Mouse (Mus musculus): ENCODE data around the gene Wnt6.

Wnt6 gene

DNA sequence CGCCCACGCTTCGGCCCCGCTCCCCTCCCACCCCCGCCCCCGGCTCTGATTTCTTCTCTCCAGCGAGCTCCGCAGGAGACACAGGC, at the start of gene Wnt6:
Gene Wnt6, plus strand, starts transcription at position 48 of the 86 bp plus-strand sequence.
- no peak for DNase-seq

GRCm38 (mm10) chr1:74723748-74724147, 47.9 kb upstream of the Wnt6 start:
- DNase-seq = no peak

DNA sequence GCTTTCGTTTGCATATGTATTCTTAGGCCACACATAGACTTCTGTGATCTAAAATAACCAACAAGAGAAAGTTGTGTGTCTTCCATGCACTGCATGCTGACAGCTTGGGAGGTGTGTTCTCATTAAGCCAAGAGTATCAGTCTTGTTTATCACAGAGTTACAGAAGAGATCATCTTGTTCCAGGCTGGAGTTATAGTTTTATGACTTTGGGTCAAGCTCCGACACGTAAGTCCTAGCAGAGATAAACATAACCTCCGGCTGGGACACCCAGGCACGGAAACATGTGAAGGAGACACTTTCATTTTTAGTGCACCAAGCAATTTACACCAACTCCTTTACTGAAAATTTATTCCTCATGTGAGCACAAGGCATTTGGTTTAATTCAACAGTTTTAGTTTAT, 45.6 kb upstream of the Wnt6 start:
- no peak for DNase-seq

GRCm38 (mm10) chr1:74726674-74727073, 45.0 kb upstream of the Wnt6 start:
- DNase-seq = no peak

- DNase-seq = no peak
These were observed 43.2 kb upstream of the Wnt6 start for GRCm38 (mm10) chr1:74728446-74728845.

DNA sequence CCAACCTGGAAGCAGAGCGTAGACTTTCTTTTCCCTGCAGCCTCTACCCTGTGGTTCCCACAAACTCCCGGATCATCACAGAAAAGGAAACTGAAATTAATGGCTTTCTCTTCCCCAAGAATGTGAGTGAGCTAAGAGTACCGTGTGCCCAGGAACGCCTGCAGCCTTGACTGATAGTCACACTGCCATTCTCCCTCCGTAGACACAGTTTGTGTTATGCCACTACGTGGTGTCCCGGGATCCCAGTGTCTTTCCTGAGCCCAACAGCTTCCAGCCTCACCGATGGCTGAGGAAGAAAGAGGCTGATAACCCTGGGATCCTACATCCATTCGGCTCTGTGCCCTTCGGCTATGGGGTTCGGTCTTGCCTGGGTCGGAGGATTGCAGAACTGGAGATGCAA, 34.7 kb upstream of the Wnt6 start:
- no peak for DNase-seq

DNA sequence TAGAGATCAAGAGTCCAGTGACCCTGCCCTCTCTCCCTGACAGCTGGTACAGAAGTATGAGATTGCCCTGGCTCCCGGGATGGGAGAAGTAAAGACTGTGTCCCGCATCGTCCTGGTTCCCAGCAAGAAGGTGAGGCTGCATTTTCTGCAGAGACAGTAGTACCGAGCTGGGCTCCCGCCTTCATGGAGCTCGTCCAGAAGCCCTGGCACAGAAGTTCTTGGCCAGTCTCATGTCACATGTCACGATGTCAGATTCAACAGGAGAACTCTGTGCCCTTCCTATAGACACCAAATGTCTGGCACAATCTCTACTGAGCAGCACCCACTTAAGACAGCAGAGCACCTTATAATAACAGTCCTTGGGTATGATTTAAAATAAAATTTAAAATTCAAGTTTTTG, 34.2 kb upstream of the Wnt6 start:
- DNase-seq = no peak

DNA sequence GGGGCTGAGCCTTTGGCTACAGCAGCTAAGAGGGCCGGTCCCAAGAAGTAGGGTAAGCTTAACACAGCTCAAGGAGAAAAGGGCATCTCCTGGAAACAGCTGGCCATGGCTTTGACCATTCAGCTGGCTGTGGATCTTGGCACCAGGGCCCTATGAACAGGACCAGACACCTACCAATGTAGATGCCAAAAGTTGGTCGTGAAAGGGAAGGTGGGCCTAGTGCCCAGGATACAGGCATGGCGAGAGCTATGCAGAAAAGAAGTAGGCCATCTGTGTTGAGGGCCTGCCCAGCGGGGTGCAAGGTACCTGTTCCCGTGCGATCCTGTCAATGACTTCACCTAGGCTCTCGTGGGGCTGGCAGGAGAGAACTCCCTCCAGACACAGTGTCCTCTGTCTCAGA, 30.8 kb upstream of the Wnt6 start:
- DNase-seq = no peak

GRCm38 (mm10) chr1:74747335-74747734, 24.4 kb upstream of the Wnt6 start:
- no peak for DNase-seq

DNA sequence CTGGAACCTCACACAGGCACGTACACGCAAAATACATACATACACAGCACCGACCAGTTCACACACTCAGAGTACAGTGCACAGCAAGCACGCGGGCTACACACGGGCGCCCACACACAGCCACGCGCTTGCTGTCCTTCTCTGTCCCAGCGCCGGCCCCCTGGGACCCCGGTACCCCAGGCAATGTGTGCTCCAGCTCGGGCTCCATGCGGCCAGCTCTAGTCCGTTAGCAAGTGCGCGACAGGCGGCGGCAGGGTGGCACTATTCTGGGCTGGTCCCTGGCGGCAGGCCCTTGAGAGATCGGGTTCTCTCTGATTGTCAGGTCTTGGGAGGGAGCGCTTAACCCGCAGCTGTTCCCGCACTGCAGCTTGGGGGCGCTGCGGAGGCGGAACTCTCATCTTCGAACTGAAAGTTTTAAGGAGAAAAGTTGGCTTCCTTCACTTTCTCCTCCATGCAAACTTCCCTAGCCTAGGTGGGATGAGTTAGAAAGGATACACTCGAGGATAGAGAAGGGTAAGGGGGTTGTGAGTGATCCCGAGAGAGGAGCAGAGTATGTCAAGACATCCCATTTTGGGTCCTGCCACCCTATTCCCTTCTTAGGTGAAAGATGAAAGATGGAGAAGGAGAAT, 22.9 kb upstream of the Wnt6 start, which contains the start of gene Prkag3:
Gene Prkag3, minus strand, starts transcription at position 579 of the 629 bp plus-strand sequence.
- peak; percentile 38 for DNase-seq

- no peak for DNase-seq
These were observed 22.4 kb upstream of the Wnt6 start for GRCm38 (mm10) chr1:74749301-74749700.

- DNase-seq = peak; percentile 14
These were observed 21.0 kb upstream of the Wnt6 start for GRCm38 (mm10) chr1:74750683-74751082.

- no peak for DNase-seq
These were observed 19.5 kb upstream of the Wnt6 start for GRCm38 (mm10) chr1:74752150-74752549.

DNA sequence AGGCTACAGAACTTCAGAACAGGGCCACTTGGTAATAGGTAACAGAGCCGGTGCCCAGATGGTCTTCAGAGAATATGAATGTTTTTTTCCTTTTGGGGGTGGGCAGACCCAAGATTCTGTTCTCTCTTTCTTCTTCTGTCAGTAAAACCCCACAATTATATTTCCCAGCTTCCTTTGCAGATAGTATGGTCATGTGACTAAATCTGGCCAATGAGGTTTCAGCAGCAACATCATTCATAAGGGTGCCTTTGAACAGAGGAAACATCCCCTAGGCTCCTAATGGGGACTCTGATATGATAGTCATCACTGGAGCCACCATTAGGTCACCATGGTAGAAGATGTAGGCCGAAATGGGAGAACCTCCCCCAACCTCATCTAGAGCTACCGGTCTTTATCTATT, 18.9 kb upstream of the Wnt6 start:
- no peak for DNase-seq

DNA sequence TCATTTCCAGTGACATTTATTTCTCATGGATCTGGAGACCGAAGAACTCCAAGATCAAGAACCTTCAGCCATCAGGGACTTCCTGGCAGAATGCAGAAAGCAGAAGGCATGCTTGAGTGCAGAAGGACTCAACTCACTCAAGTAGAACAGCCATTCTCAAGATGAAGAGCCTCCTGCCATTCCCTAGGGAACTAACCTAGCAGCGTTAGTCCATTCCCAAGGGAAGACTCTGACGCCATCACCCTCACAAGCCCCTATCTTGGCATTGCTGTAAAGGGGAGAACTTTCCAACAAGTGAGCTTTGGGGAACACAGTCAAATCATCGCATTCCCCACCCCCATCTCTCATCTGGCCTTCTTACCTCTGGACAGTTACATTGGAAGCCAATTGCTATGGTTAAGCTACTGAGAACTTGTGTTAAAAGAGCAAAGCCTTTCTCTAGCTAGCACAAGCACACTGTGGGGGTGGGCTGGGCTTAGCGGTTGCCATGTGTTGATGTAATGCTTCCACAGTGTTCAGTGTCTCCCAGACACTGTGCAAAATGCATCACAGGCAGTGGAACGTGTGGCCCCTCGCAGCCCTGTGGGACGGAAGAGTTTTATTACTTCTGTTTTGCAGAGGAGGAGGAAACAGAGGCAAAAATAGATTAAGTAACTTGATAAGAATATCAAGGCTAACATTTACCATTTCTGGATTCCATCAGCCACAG, 18.3 kb upstream of the Wnt6 start:
- DNase-seq = no peak

GRCm38 (mm10) chr1:74754175-74754785, 17.4 kb upstream of the Wnt6 start:
- DNase-seq = no peak

- DNase-seq = peak; percentile 39
These were observed 11.9 kb upstream of the Wnt6 start for GRCm38 (mm10) chr1:74759773-74760172.

- peak; percentile 73 for DNase-seq
These were observed 8.6 kb upstream of the Wnt6 start for GRCm38 (mm10) chr1:74763081-74763480.

DNA sequence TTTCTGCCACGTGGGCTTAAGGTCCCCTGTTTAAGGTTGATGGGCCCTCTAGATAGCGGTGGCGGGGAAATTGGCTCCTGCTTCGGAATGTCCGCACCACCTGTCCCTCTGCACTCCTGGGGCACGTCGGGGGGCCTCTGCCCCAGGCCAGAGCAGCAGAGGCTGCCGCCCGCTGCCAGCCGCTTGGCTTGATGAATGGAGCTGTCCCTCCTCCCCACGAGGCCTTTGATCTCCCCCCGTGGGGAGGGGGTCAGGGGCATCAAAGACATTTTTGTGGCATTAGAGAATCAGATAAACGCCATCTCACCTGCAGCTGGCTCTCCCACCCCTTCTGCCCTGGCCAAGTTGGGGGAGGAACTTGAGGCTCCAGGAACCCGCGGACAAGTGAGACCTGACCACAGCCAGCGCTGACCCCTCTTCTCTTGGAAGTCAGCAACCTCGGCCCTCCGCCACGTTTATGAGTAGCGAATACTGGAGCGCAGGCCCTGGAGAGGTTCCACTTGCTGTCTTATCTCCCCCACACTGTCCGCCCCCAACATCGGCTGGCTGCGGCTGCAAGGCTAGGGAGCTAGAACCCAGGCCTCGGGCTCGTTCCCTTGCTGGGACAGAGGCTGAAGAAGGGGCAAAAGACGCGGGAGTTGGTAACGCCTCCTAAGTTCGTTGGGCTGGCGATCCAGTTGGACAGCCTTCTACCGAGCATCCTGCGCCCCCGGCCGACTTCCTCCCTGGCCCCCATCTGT, 795 bp upstream of the Wnt6 start:
- DNase-seq = no peak

DNA sequence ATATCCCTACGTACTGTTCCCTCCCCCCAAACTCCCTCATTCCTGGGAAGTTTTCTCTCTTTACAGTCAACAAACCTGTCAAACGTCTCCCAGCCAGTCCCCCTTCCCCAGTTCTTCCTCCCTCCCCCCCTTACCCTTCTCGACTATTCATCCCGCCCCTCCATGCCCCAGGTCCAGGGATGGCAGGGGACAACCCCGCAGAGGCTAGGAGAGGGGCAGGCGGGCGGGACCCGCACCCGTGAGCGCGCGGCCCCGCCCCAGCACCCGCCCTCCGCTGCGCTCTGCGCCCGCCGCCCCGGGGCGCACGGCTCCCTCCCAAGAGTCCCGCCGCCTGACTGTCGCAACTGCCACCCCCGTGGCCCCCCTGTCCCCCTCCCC, 236 bp upstream of the Wnt6 start:
- no peak for DNase-seq

- no peak for DNase-seq
These were observed 384 bp downstream of the Wnt6 start for GRCm38 (mm10) chr1:74771931-74772620.

DNA sequence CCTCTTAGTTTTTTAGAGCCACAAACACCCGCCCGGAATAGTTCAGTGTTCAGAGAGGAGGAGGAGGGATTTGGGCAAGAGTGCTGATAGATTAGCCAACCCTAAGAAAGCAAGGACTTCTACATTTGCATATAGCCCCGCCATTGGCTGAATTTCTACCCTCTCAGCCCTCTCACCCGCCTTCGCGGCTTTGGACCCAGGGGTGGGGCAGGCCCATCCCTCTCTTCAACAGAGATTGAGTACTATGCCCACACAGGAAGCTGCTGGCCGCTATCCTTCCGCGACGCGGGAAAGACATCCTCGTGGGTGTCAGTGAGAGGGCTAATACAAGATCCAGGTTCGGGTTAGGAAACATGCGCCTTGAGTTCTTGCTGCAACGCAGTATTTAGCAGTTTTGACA, 1.4 kb downstream of the Wnt6 start:
- DNase-seq = peak; percentile 73

- no peak for DNase-seq
These were observed 2.4 kb downstream of the Wnt6 start for GRCm38 (mm10) chr1:74774062-74774461.

- no peak for DNase-seq
These were observed 4.1 kb downstream of the Wnt6 start for GRCm38 (mm10) chr1:74775816-74776215.
